Mouse (Mus musculus): ENCODE data around the gene Prph. TPM values are rescaled to one million over a fixed set of nuclear protein-coding genes. Genes with fewer than 3 reads are reported as not detected.

Prph gene
- polyA plus RNA-seq, 1 experiment from 2014 or later = 0.83 TPM

GRCm38 (mm10) chr15:99033498-99034270 lies 21.3 kb upstream of the Prph start:
- peak overlapping the region; percentile 91 for H3K4me3 ChIP-seq (replicated peaks)
- H3K4me1 ChIP-seq (replicated peaks) = peaks cover 55% of the 10 kb centered on the region
- H3K4me2 ChIP-seq = peak overlapping the region; percentile 81
- H3K9me3 ChIP-seq (replicated peaks) = no peaks in the 10 kb centered on the region
- peak overlapping the region; percentile 99 for H3K27ac ChIP-seq (replicated peaks)
- H3K36me3 ChIP-seq (replicated peaks) = peaks cover 58% of the 10 kb centered on the region
- 54% methylated on average over 7 of the region's 7 CpGs for WGBS (ENCODE audit: insufficient replicate concordance)
- ATAC-seq (ENCODE audit: insufficient read depth) = no peak
- H3K9ac ChIP-seq = 0 out of 2 replicates have a peak overlapping the region, but pooled peaks have one; percentile 95
- H3K27me3 ChIP-seq = no peaks in the 10 kb centered on the region

DNA sequence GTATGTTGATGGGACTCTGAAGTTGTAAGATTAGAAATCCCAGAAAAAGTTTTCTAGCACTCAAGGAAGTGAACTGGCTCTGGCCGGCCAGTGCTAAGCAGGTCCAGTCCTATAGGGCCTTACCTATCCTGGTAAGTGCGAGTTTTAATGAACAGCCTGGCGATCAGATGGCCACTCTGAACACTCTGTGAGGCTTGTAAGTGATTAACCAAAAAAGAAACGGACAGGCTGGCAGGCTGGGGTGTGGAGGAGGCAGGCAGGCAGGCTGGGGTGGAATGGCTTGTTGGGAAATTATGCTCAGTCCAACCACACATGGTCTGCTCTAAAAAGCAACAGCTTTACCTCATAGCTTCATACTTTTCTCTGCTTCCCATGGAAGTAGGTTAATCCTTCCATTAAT lies 19.5 kb upstream of the Prph start:
- Histone ChIP-seq H3K9me3 (replicated peaks) (no peaks in the 10 kb centered on the region), H3K9ac (no peak overlapping the region), H3K36me3 (replicated peaks) (peaks cover 65% of the 10 kb centered on the region), H3K4me1 (replicated peaks) (peaks cover 51% of the 10 kb centered on the region), H3K27ac (replicated peaks) (0 out of 2 replicates have a peak overlapping the region, but pooled peaks have one; percentile 41), H3K4me3 (replicated peaks) (no peak overlapping the region), H3K4me2 (no peak overlapping the region; the same call in 1 of the 2 replicates), H3K27me3 (no peaks in the 10 kb centered on the region)
- WGBS (ENCODE audit: insufficient replicate concordance) = 80% methylated on average over 4 of the region's 4 CpGs
- ATAC-seq (ENCODE audit: insufficient read depth) = no peak

GRCm38 (mm10) chr15:99036249-99036905 lies 18.6 kb upstream of the Prph start:
- H3K9ac ChIP-seq = no peak overlapping the region
- ATAC-seq (ENCODE audit: insufficient read depth) = no peak
- no peaks in the 10 kb centered on the region for H3K9me3 ChIP-seq (replicated peaks)
- peaks cover 2% of the 10 kb centered on the region; the same call in 1 of the 2 replicates for H3K27me3 ChIP-seq
- peaks cover 59% of the 10 kb centered on the region for H3K4me1 ChIP-seq (replicated peaks)
- H3K4me2 ChIP-seq = no peak overlapping the region
- 94% methylated on average over 8 of the region's 8 CpGs for WGBS (ENCODE audit: insufficient replicate concordance)
- H3K4me3 ChIP-seq (replicated peaks) = no peak overlapping the region
- no peak overlapping the region for H3K27ac ChIP-seq (replicated peaks)
- peaks cover 65% of the 10 kb centered on the region for H3K36me3 ChIP-seq (replicated peaks)

- H3K4me1 ChIP-seq (replicated peaks) = peaks cover 59% of the 10 kb centered on the region
- no peak overlapping the region for H3K27ac ChIP-seq (replicated peaks)
- H3K36me3 ChIP-seq (replicated peaks) = peaks cover 54% of the 10 kb centered on the region
- no peak overlapping the region for H3K4me3 ChIP-seq (replicated peaks)
- WGBS (ENCODE audit: insufficient replicate concordance) = 85% methylated on average over 1 of the region's 1 CpGs
- H3K9ac ChIP-seq = no peak overlapping the region
- H3K4me2 ChIP-seq = no peak overlapping the region
- peaks cover 10% of the 10 kb centered on the region; the same call in 1 of the 2 replicates for H3K27me3 ChIP-seq
- no peak for ATAC-seq (ENCODE audit: insufficient read depth)
- no peaks in the 10 kb centered on the region for H3K9me3 ChIP-seq (replicated peaks)
These were observed 16.9 kb upstream of the Prph start for GRCm38 (mm10) chr15:99038025-99038424.

GRCm38 (mm10) chr15:99038797-99039196 lies 16.2 kb upstream of the Prph start:
- H3K27me3 ChIP-seq = peaks cover 10% of the 10 kb centered on the region; the same call in 1 of the 2 replicates
- H3K4me3 ChIP-seq (replicated peaks) = no peak overlapping the region
- no peak for ATAC-seq (ENCODE audit: insufficient read depth)
- H3K9ac ChIP-seq = no peak overlapping the region
- peaks cover 51% of the 10 kb centered on the region for H3K4me1 ChIP-seq (replicated peaks)
- H3K36me3 ChIP-seq (replicated peaks) = peaks cover 47% of the 10 kb centered on the region
- no peak overlapping the region for H3K27ac ChIP-seq (replicated peaks)
- WGBS (ENCODE audit: insufficient replicate concordance) = 85% methylated on average over 5 of the region's 5 CpGs
- no peak overlapping the region for H3K4me2 ChIP-seq
- no peaks in the 10 kb centered on the region for H3K9me3 ChIP-seq (replicated peaks)

DNA sequence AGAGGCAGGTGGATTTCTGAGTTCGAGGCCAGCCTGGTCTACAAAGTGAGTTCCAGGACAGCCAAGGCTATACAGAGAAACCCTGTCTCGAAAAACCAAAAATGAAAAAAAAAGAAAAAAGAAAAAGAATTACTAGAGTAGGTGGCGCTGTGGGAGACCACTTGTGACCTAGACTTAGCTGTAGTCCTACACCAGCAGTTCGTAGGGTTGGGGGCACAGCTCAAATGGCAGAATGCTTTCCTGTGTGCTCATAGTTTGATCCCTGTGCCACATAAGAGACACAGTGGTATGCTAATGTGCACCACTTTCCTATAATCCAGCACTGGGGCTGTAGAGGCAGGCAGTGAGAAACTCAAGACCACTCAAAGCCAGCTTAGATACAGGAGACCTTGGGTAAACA lies 15.7 kb upstream of the Prph start:
- no peak overlapping the region for H3K4me3 ChIP-seq (replicated peaks)
- WGBS (ENCODE audit: insufficient replicate concordance) = 66% methylated on average over 4 of the region's 4 CpGs
- peaks cover 44% of the 10 kb centered on the region for H3K36me3 ChIP-seq (replicated peaks)

GRCm38 (mm10) chr15:99039996-99040919 lies 14.7 kb upstream of the Prph start:
- Histone ChIP-seq H3K9me3 (replicated peaks) (no peaks in the 10 kb centered on the region), H3K27me3 (peaks cover 10% of the 10 kb centered on the region; the same call in 1 of the 2 replicates), H3K4me3 (replicated peaks) (no peak overlapping the region), H3K27ac (replicated peaks) (no peak overlapping the region; the same call in 1 of the 2 replicates), H3K4me2 (no peak overlapping the region), H3K36me3 (replicated peaks) (peaks cover 35% of the 10 kb centered on the region), H3K4me1 (replicated peaks) (peaks cover 41% of the 10 kb centered on the region), H3K9ac (no peak overlapping the region)
- ATAC-seq (ENCODE audit: insufficient read depth) = no peak
- WGBS (ENCODE audit: insufficient replicate concordance) = 58% methylated on average over 26 of the region's 26 CpGs

More for the DNA sequence above, 15.7 kb upstream of the Prph start:
- no peak overlapping the region for H3K4me2 ChIP-seq
- peaks cover 49% of the 10 kb centered on the region for H3K4me1 ChIP-seq (replicated peaks)
- H3K27me3 ChIP-seq = peaks cover 10% of the 10 kb centered on the region; the same call in 1 of the 2 replicates
- H3K27ac ChIP-seq (replicated peaks) = no peak overlapping the region
- ATAC-seq (ENCODE audit: insufficient read depth) = no peak
- H3K9me3 ChIP-seq (replicated peaks) = no peaks in the 10 kb centered on the region
- H3K9ac ChIP-seq = no peak overlapping the region

DNA sequence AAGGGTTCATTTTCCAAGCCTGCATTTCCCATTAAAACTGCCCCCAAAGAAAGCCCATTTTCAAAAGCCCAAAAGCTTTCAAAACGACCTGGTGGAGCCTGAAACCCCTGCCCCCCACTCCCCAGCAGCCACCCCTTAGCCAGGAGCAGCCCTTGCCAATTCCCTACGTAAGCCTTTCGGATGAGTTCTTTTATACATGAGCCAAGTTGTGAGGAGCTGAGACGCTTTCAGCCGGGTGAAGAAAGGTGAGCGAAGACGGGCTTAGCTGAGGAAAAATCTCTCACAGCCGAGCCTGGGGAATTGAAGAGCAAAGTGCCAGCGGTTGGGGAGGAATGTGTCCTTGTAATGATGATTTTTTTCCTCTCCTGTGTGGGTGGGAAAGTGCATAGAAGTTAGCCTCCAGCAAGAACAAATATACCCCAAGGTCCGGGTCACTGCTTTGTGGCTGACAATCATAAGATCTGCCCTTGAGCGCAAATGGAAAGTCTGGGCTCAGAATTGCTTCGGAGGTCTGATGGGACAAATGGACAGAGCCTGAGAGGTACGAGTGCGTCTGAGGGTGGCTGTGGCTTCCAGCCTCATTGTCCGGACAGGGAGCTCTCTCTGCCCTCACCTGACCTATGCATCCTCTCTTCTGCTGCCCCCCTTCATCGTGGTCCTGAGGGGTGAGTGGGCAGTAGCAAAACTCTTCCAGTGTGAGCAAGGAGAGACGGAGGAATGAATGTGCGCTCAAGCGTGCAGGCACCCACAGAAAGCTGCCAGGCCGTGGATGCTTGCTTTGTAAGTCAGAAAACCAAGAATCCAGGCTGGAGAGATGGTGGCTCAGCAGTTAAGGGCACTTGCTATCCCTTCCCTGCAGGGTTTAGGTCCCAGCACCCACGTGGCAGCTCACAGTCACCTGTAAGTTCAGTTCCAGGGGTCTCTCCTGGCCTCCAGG lies 13.8 kb upstream of the Prph start:
- H3K4me3 ChIP-seq (replicated peaks) = no peak overlapping the region
- peaks cover 32% of the 10 kb centered on the region for H3K4me1 ChIP-seq (replicated peaks)
- WGBS (ENCODE audit: insufficient replicate concordance) = 61% methylated on average over 21 of the region's 21 CpGs
- H3K9ac ChIP-seq = no peak overlapping the region
- ATAC-seq (ENCODE audit: insufficient read depth) = no peak
- peaks cover 25% of the 10 kb centered on the region for H3K36me3 ChIP-seq (replicated peaks)
- H3K27me3 ChIP-seq = peaks cover 10% of the 10 kb centered on the region; the same call in 1 of the 2 replicates
- no peak overlapping the region for H3K4me2 ChIP-seq
- H3K9me3 ChIP-seq (replicated peaks) = no peaks in the 10 kb centered on the region
- H3K27ac ChIP-seq (replicated peaks) = no peak overlapping the region

GRCm38 (mm10) chr15:99042334-99042733 lies 12.6 kb upstream of the Prph start:
- WGBS (ENCODE audit: insufficient replicate concordance) = 64% methylated on average over 5 of the region's 5 CpGs
- ATAC-seq (ENCODE audit: insufficient read depth) = peak; percentile 32; the same call in 1 of the 2 replicates
- Histone ChIP-seq H3K9me3 (replicated peaks) (no peaks in the 10 kb centered on the region), H3K4me2 (no peak overlapping the region), H3K9ac (no peak overlapping the region), H3K27me3 (peaks cover 16% of the 10 kb centered on the region; the same call in 1 of the 2 replicates), H3K4me3 (replicated peaks) (no peak overlapping the region), H3K4me1 (replicated peaks) (peaks cover 25% of the 10 kb centered on the region), H3K36me3 (replicated peaks) (peaks cover 18% of the 10 kb centered on the region), H3K27ac (replicated peaks) (no peak overlapping the region)

DNA sequence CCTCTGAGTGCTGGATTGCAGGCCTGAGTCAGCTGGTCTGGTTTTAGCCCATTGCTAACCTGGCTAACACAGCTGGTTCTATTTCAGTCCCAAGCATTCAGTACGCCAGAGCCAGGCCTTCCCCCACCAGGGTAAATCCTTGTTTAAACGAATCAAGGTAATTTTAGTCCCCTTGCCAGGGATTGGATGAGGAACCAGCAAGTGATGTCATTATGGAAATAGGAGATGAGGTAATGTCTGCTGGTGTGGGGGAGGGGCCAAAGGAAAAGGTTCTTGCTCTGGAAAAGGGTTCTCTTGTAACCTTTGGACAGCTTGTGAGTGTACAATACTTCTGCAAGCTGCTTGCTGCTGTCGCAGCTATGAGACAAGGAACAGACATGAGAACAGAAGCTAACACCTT lies 10.1 kb upstream of the Prph start:
- 58% methylated on average over 3 of the region's 3 CpGs for WGBS (ENCODE audit: insufficient replicate concordance)
- Histone ChIP-seq H3K4me3 (replicated peaks) (no peak overlapping the region), H3K9me3 (replicated peaks) (no peaks in the 10 kb centered on the region)

More for the DNA sequence above, 10.1 kb upstream of the Prph start:
- H3K27me3 ChIP-seq = peaks cover 23% of the 10 kb centered on the region; the same call in 1 of the 2 replicates
- H3K27ac ChIP-seq (replicated peaks) = no peak overlapping the region
- H3K36me3 ChIP-seq (replicated peaks) = no peaks in the 10 kb centered on the region
- H3K9ac ChIP-seq = no peak overlapping the region
- no peak overlapping the region for H3K4me2 ChIP-seq
- H3K4me1 ChIP-seq (replicated peaks) = peaks cover 29% of the 10 kb centered on the region
- ATAC-seq (ENCODE audit: insufficient read depth) = no peak

Measured in liver, embryonic 15.5 days (tissue).